Mouse (Mus musculus) cerebellum, adult 2 months (tissue): ENCODE measurements at regions not wholly inside any gene's neighbourhood (a gene's known extent, or its start where the extent isn't known, plus 50 kb on each side); places are given as distances from the start of the nearest gene placed in this dataset.

Experiments
- CTCF ChIP-seq: fragments of 200-500 bp; IDR thresholded peaks from 2 replicates; pipeline ENCODE4 v1.5.1; 2011; ENCODE audit warnings: low read depth, mild to moderate bottlenecking, control low read depth, low read length, moderate library complexity, borderline replicate concordance; ENCODE audit not compliant: insufficient read depth
- POLR2A ChIP-seq: fragments of 200-500 bp; IDR thresholded peaks from 2 replicates; pipeline ENCODE4 v1.6.1; 2011; ENCODE audit warnings: low read length, control low read depth, borderline replicate concordance; ENCODE audit not compliant: insufficient read depth

DNA sequence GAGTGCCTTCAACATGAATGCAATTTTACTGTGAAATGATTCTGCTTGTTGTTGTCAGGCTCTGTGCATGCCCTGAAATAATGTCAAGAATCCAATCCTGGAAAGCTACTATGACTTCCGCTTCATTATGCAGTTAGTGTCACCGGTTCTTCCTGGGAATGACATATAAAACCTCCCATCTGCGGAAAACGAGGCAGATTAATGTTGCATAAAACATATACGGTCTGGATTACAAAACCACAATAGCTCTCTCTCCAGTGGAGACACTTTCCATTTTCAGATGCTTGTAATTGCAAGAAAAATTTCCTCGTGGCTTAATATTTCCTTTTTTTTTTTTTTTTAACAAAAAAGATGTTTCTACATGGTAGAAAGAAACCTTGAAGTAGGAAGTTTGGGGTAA lies 198.2 kb upstream of the Chl1 start:
- TF ChIP-seq CTCF: no peak
- TF ChIP-seq POLR2A: no peak
